Mouse (Mus musculus) bone marrow, adult 2 months (tissue): ENCODE measurements around the gene Slc6a16.

Experiments used
- CTCF ChIP-seq: fragments of 200-500 bp; IDR thresholded peaks from 2 replicates; pipeline ENCODE4 v1.5.1; 2011; ENCODE audit warnings: low read length, control low read depth; ENCODE audit not compliant: control insufficient read depth, insufficient read depth
- POLR2A ChIP-seq: fragments of 200-500 bp; IDR thresholded peaks from 2 replicates; pipeline ENCODE4 v1.6.1; 2011; ENCODE audit warnings: low read depth, mild to moderate bottlenecking, control low read depth, low read length, borderline replicate concordance; ENCODE audit not compliant: control insufficient read depth

GRCm38 (mm10) chr7:45193406-45193805 lies 47.5 kb upstream of the Slc6a16 start:
- TF ChIP-seq POLR2A (no peak), CTCF (no peak)
